Mouse (Mus musculus) frontal cortex, adult (tissue): ENCODE data around the gene Adap1.

ENCODE experiments used
- ATAC-seq: cut with Nextera tagmentation; 2 replicates; pipeline ENCODE4 v1.9.2; 2017; ENCODE audit warnings: mild to moderate bottlenecking, moderate library complexity, mixed read lengths; ENCODE audit not compliant: low TSS enrichment

Gene Adap1

DNA sequence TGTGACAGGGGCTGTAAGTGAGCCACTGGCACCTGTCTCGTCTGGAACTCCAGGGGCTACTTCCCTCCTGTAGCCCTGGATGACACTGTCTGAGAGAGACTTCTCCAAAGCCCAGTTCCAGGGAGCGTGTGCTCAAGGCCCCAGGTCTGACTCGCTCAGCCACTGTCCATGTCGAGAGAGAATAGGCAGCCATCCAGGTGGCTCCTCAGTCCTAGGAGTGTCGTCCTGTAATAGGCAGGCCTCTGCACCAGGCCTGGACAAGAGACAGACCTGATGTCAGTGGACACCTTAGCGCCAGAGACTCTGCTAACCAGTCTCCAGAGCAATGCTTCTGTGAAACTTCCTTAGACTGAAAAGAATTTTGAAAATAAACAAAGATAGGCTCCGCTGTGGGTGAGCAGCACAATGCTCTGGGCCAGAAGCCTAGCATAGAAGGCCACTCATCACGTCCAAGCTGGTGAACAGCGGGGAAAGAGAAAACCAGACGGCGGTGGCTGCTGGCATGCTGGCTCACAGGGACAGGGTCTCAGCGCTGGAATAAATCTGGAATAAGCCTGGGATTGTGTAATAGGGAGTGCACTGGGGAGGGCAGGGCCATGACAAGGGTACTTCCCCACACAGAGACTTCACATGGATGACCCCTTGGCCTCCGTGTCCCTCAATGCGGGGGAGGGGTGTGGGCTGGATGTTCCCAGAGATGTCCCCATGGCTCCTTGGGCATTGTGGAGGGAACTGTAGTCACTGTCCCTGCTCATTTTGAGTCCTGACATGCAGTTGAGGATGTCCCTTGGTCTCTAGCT is 39.1 kb downstream of the Adap1 start:
- ATAC-seq, result no peak

DNA sequence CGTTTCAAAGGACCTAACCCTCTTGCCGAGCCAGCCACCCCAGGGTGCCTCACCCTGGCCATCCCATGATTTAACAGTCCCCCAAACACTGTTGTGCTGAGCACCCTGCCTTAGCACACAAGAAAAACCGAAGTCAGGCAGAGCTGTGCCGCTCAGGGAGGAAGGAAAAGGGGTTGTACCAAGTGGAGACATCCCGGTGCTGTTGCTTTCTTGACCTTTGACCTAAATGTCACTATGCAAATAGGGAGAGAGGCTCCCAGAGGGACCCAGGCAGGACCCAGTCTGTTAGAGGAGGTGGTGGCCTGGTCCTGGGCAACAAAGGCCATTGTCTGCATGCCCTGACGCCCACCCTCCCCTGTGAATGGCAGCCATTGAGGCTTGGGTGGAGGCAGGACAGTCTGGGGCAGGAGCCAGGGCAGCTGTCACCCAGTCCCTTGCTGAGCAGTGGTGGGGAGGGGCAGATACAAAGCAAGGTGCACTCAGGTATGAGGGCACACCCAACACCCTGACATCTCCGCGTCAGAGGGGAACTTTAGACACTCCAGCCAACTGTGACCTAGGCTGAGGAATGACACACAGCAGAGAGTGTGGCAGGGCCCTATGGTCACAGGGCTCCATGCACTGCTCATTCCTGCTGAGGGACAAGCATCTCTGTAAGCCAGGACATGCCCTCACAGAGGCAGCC is 39.9 kb downstream of the Adap1 start:
- no peak for ATAC-seq

DNA sequence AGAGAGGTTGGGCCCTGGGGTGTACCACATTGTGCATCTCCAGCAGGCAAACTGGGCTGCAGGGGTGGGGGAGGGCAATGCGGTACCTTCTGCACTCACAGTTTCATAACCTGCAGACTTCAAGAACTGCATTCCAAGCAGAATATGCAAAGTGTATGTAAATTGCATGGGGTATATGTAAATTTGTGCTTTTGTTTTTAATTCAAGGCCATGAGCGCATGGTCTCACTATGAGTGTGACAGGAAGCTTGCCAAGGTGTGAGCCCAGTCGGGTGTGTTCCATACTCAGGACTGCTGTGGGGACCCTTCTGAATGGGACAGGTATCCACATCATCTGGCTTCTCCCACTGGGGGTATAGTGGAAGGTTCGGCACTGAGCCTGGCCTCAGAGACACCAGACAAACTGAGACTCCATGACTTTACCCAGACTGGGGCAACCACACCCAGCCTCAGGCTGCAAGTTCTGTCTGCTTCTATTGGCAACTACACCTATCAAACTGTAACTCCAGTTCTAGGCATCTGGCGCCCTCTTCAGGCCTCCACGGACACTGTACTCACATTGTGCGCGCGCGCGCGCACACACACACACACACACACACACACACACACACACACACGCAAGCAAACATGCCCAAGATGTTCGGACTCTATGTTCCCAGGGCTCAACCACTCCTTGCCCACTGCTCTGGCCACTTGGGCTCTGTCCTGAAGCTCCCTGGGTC is 41.8 kb downstream of the Adap1 start:
- ATAC-seq, result peak; percentile 28

DNA sequence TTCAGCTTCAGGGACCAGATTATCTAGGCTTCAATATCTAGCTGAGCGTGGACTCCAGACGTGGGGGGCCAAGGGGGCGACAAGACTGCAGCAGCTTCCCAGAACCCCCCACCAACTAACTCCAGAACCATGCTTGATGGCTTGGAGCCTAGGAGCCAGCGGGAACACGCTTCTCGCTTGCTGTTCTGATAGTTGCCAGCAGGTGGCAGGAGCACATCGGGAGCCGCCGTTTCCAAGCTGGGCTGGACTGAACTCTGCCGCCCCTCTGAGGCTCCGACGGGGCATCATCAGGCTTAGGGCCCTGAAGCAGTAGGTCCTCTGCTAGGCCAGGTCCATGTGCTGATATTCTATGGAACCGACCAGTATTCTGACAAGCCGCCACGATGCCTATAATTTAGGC is 43.2 kb downstream of the Adap1 start:
- peak; percentile 45; the same call in 1 of the 2 replicates for ATAC-seq

DNA sequence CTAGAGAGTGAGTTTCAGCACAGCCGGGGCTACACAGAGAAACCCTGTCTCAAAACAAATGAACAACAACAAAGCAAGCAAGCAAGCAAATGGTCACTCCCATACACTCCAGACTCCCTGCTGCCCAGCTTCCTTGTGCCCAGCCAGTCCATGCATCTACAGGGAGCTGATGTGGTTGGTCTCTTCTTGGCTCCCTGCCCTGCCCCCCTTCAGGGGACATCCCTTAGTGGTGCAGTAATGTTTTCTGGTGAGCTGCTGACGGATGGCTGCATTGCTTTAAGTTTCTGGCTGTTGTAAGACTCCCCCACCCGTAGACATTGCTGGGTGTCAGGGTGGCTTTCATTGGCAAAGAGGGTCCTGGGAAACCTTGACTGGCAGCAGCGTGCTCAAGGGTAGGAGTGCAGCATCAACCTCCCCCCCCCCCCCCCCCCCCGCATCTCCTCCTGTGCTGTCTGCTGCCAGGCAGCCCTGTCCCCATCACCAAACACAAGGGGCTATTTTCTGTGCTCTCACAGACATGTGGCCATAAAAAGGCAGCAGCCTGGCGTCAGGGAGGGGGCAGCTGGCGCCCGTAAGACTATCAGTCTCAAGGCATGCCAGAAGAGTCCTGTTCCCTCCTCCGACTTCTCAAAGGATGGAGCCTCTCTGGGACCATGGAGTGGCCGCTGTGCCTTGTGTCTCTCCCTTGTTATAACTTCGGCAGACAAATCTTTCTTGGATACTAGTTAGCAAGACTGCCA is 43.9 kb downstream of the Adap1 start:
- no peak for ATAC-seq

DNA sequence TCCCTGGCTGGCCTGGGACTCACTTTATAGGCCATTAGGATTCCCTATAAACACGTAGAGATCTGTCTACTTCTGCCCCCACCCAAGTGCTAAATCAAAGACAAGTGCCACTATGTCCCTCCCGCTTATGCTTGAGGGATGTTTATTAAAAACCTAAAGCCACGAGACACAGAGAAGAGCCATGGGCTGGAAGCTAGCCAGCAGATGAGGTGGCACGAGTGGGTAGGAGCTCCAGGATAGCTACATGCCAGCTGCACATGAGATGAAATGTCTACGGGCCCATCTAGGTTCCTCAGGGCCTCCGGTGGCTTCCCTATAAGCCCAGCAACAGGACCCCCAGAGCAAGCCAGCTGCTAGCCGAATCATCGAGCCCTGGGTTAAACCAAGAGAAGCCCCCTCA is 48.1 kb downstream of the Adap1 start:
- ATAC-seq, result peak; percentile 46; the same call in 1 of the 2 replicates

DNA sequence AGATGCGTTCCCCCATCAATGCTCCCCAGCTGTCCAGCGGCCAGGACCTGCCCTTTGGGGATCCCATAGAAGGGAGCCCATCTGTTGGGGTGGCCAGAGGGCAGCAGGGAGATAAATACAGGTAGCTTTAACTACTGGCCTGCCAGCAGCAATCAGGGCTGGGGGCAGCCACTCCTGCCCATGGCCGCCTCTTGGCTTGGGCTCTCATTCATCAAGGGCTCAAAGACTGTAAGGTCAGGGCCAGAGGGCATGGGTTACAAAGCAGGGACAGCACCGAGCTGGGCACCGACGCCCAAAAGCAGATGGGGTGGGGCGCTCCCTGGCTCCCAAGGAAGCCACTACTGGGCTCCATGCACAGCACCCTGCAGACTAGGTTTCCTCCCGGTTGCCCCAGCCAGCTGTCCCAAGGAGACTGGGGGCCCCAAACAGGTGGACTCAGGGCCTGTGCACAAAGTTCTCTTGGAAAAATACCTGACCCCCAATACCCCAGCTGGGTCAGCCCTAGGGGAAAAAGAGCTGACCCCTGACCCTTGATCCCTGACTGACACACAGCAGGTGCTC is 53.3 kb downstream of the Adap1 start:
- no peak for ATAC-seq

DNA sequence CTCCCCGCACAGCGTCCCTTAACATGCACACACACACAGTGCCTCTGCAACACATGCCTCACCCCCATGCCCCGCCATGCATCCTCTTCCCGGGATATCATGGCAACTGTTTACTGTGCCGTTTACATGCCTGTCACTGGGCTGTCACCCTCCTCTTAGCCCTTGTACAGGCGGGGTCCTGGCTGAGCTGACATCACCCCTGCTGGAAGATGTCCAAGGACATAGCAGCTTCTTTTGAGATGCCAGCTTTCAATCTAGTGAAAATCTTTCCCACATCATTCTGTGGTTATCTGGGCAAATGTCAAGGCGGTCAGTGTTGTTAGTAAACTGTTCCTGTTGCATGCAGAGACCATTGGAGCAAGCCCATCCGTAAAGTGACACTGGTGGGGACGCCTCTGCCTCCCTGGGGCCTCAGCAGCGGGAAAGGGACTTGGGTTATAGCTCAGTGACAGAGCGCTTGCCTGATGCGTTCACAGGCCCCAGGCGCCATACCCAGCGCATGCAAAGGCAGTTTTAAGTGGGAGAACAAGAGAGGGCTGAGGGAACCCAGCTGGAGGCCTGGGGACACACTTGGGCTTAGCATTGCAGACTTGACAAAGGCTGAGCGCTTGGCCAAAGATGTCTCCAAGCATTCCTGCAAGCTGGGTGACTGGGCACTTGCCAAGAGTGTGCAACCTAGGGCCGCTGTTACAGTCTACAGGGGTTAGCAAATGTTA is 54.5 kb downstream of the Adap1 start:
- no peak for ATAC-seq

DNA sequence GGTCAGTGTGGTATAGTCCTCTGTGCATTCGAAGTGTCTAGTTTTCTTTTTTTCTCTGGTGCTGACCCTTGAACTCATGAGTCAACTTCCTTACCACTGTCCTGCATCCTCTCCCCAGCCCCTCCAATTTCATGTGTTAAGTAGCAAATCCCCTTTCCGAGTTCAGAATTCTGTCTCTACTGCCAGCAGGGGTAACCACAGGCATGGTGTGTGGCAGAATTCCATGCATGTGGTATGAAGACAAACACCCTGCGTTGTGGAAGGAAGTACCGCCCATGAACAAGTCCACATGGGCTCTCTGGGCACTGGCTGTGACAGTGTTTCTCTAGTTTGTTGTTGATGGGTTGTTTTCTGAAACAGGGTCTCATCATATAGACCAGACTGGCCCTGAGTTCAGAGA is 57.8 kb downstream of the Adap1 start:
- ATAC-seq, result no peak

DNA sequence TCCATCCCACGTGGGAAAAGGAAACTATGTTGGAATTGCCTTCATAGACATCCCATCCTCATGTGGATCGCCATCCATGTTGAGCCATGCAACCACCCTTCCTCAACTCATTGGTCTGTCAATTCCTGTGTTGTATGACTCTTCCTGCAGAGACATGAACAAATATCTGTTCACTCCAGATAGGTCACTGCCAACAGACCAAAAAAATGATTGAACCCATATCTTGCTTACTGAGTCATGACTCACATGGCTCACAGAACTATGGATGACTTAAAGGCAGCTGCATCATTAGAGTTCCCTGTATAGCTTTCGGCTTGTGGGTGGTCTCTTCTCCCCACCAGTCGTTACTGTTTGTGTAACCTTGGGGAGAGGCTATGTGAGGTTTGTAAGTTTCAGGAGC is 64.0 kb downstream of the Adap1 start:
- ATAC-seq, result no peak

DNA sequence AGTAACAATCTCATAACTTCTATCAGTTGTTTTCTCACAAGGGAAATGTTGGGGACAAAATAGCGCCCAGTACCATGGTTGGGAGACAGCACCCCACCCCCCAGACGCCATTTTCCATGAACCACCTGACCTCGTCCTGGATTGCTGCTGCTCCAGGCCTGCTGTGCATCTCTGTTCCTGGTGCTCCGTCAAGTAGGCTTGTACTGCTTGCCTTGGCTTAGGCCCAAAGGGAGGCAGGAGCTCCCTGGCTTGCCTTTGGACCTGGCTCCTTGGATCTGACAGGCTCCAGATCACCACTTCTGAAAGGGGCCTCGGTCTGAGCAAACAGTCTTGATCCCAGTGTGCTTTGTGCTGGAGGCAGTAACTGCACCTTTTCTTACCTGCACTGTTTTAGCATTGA is 65.6 kb downstream of the Adap1 start:
- ATAC-seq, result no peak

DNA sequence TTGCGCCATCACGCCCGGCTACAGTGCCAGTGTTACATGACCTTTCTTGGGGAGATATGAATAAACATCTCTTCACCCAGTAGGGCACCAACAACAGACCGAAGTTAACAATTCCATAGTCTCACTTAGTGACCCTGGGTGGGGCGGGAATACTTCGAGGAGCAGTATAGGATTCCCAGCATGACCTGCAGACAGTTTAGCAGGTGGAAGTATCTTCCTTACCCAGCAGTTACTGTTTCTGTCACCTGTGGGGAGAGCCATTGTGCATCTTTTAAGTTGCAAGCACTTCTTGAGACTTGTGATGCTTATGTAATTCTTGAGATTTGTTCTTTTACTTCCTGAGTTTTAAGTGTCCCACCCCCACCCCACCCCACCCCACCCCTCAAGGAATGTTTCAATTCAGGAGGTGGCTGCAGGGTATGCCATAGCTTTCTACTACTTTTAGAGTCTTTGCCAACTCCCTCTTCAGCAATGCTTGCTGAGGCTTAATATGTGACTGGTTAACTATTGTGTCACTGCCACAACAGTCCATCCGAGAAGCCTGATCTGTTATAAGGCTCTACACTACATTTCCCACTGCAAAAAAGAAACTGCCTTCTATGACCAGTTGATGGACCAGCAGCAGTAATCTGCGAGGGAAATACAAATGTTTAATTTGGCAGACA is 66.9 kb downstream of the Adap1 start:
- ATAC-seq, result no peak

DNA sequence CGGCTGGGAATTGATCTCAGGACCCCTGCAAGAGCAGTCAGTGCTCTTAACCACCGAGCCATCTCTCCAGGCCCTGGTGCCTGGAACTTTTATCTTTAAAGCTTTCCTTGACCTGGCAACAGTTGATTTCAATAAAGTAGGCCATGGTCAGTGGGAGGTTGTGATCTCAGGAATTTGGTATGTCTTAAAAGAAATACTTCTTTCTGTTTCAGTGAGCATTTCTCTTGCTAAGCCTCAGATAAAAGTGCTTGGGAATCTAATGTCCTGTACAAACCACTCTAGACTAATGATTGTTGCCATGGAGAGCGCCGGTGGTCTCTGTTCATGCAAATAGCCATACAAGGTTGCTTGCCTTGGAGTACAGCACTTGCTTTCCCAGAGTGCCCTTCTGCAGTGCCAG is 67.6 kb downstream of the Adap1 start:
- no peak for ATAC-seq

DNA sequence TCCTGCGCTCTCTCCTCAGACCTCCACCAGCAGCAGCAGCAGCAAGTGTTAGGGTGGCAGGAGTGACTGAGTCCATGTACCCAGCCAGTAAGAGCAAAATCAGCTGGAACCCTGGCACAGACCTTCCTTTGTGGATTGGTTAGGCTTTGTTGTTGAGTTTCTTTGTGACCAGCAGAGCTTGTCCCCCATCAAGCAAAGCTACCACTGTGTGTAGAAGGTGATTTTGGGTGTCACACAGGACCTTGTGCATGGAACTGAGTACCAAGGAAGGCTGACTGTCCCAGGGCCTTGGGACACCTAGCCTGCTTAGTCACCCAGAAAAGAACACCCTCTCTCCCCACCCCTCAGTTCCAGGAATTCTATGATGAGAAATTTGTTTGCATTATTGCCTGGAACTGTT is 68.2 kb downstream of the Adap1 start:
- ATAC-seq, result no peak

DNA sequence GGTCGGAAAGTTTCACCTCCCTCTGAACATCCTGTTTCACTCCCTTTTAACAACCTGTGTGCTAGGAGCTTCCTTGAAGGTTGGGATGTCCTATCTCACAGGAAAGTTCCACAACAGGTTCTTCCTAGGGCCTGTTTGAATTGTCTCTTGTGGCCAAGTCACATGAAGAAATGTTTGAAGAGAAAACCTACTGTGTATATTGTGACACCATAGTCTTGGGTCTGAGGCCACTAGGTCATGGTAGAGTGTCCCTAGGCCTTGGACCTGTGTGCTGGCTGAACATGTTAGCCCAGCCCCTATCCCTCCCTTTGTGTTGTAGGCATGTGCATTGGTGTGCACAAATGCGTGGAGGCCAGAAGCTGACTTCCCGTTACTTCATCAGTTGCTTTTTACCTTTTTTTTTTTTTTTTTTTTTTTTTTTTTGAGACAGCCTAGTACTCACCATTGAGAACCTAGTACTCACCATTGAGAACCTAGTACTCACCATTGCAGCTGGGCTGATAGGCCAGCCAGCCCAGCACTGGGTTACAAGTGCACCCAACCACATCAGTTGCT is 69.1 kb downstream of the Adap1 start:
- ATAC-seq, result no peak

DNA sequence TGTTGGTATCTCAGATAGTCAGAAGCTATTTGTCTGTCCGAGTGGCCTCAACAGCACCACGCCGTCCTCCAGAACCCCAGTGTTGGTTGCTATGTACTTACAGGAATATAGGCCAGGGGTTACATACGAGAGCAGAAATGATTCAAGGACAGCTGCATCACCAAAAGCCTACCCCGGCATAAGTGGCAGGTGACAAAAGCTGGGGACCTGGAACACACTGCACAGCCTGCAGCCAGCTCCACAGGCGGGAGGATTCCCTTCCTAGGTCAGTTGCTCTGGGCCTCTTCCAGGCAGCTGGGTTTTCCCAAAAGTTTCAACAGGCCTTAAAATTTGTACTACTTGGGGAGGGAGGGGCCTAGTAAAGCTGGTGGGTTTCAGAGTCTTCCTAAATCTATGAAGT is 69.6 kb downstream of the Adap1 start:
- ATAC-seq, result no peak

DNA sequence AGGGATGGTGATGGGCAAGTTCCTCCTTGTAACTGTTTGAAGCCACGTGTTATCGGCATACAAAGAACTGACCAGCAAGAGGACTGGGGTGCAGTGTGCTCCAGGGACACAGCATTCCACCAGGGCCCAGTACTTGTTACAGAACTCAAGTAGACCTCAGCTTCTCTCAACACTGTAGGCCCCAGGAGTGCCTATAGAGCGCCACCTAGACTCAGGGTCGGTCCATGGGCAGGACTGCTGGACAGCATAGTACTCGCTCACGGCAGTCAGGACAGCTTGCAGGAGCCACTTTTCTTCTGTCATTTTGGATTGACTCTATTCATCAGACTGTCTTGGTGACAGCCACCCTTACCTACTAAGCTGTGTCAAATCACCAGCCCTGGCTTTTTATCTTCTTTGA is 70.5 kb downstream of the Adap1 start:
- no peak for ATAC-seq

DNA sequence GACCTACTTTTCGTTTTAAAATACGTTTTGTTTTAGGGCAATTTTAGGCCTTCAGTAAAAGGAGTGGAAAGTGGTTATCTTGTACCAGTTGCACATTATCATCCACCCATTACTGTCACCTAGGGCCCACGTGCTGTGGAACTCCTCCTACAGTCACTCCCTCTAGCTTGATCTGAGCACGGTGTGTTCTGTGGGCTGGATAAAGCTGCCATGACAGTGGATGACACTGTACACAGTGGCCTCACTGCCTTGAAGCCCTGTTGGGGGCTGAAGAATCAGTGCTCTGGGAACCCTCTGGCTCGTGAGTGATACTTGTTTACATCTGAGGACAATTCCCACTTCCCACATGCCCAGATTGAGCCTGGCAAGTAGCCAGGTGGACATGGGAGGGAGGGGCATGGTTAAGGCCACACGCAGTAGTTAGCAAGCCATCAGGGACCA is 72.1 kb downstream of the Adap1 start:
- ATAC-seq, result no peak

DNA sequence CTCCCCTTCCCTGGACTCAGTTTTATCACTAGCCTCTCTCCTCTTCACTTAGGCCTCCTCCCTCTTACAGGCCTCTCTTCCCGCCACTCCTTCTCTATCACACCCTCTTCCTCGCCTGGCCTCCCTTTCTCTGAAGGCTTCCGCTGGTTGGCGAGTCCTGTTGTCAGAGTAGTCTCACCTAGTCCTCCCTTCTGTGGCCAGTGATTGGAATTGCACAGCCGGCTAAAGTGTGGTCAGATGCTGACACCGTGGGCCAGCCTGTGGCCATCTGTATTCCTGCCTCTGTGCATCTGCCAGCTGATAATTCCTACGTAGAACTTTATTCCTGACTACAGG is 72.5 kb downstream of the Adap1 start:
- ATAC-seq, result peak; percentile 7; the same call in 1 of the 2 replicates
